Mouse (Mus musculus): ENCODE results near the gene Phyhd1. TPM values are rescaled to one million over a fixed set of nuclear protein-coding genes. Genes with fewer than 3 reads are reported as not detected.
A peak's percentile ranks its signal among the peaks of the same experiment; 100 is the strongest.

Gene Phyhd1
- polyA plus RNA-seq, 1 experiment, result 101 TPM

GRCm38 (mm10) chr2:30253809-30254208 is 12.2 kb upstream of the Phyhd1 start:
- no peak for TF ChIP-seq CTCF (IDR thresholded peaks at IDR 0.05; ENCODE audit: borderline replicate concordance, insufficient read depth, low read length)
- no peak for TF ChIP-seq POLR2A (IDR thresholded peaks at IDR 0.05; ENCODE audit: low read depth, low read length)
- Histone ChIP-seq H3K4me1 (ENCODE audit: control insufficient read depth, insufficient read depth, low read length) (peaks cover 13% of the 10 kb centered on the region), H3K27ac (ENCODE audit: insufficient read depth, low read length) (no peak overlapping the region)

GRCm38 (mm10) chr2:30255631-30256395 is 10.2 kb upstream of the Phyhd1 start:
- no peak overlapping the region for H3K4me3 ChIP-seq (ENCODE audit: insufficient read depth, low read length)
- H3K27ac ChIP-seq (ENCODE audit: insufficient read depth, low read length), result no peak overlapping the region
- TF ChIP-seq CTCF (IDR thresholded peaks at IDR 0.05; ENCODE audit: borderline replicate concordance, insufficient read depth, low read length), result no peak
- no peak for TF ChIP-seq POLR2A (IDR thresholded peaks at IDR 0.05; ENCODE audit: low read depth, low read length)
- peaks cover 21% of the 10 kb centered on the region for H3K4me1 ChIP-seq (ENCODE audit: control insufficient read depth, insufficient read depth, low read length)

More at GRCm38 (mm10) chr2:30253809-30254208, 12.2 kb upstream of the Phyhd1 start:
- no peak overlapping the region for H3K4me3 ChIP-seq (ENCODE audit: insufficient read depth, low read length)

- no peak overlapping the region for H3K4me3 ChIP-seq (ENCODE audit: insufficient read depth, low read length)
- peaks cover 16% of the 10 kb centered on the region for H3K4me1 ChIP-seq (ENCODE audit: control insufficient read depth, insufficient read depth, low read length)
- H3K27ac ChIP-seq (ENCODE audit: insufficient read depth, low read length), result no peak overlapping the region
- TF ChIP-seq CTCF (IDR thresholded peaks at IDR 0.05; ENCODE audit: borderline replicate concordance, insufficient read depth, low read length), result no peak
- TF ChIP-seq POLR2A (IDR thresholded peaks at IDR 0.05; ENCODE audit: low read depth, low read length), result no peak
Measured at GRCm38 (mm10) chr2:30256616-30257350, 9.2 kb upstream of the Phyhd1 start.

- TF ChIP-seq POLR2A (IDR thresholded peaks at IDR 0.05; ENCODE audit: low read depth, low read length) (no peak), CTCF (IDR thresholded peaks at IDR 0.05; ENCODE audit: borderline replicate concordance, insufficient read depth, low read length) (no peak)
- no peak overlapping the region for H3K4me3 ChIP-seq (ENCODE audit: insufficient read depth, low read length)
- H3K27ac ChIP-seq (ENCODE audit: insufficient read depth, low read length), result peak overlapping the region; percentile 93
Measured at GRCm38 (mm10) chr2:30257699-30258460, 8.1 kb upstream of the Phyhd1 start.

GRCm38 (mm10) chr2:30258600-30258999 is 7.4 kb upstream of the Phyhd1 start:
- TF ChIP-seq CTCF (IDR thresholded peaks at IDR 0.05; ENCODE audit: borderline replicate concordance, insufficient read depth, low read length) (no peak), POLR2A (IDR thresholded peaks at IDR 0.05; ENCODE audit: low read depth, low read length) (0 out of 2 replicates have a peak, but pooled peaks have one; percentile 32)
- H3K4me3 ChIP-seq (ENCODE audit: insufficient read depth, low read length), result no peak overlapping the region
- peak overlapping the region; percentile 93 for H3K27ac ChIP-seq (ENCODE audit: insufficient read depth, low read length)
- H3K4me1 ChIP-seq (ENCODE audit: control insufficient read depth, insufficient read depth, low read length), result peaks cover 13% of the 10 kb centered on the region

More at GRCm38 (mm10) chr2:30257699-30258460, 8.1 kb upstream of the Phyhd1 start:
- H3K4me1 ChIP-seq (ENCODE audit: control insufficient read depth, insufficient read depth, low read length), result peaks cover 11% of the 10 kb centered on the region

- TF ChIP-seq CTCF (IDR thresholded peaks at IDR 0.05; ENCODE audit: borderline replicate concordance, insufficient read depth, low read length), result no peak
- peak; percentile 10; the same call in 1 of the 2 replicates for TF ChIP-seq POLR2A (IDR thresholded peaks at IDR 0.05; ENCODE audit: low read depth, low read length)
- H3K4me3 ChIP-seq (ENCODE audit: insufficient read depth, low read length), result no peak overlapping the region
- H3K27ac ChIP-seq (ENCODE audit: insufficient read depth, low read length), result peak overlapping the region; percentile 93
- peaks cover 13% of the 10 kb centered on the region for H3K4me1 ChIP-seq (ENCODE audit: control insufficient read depth, insufficient read depth, low read length)
Measured at GRCm38 (mm10) chr2:30259131-30260064, 6.6 kb upstream of the Phyhd1 start.

- H3K4me3 ChIP-seq (ENCODE audit: insufficient read depth, low read length), result no peak overlapping the region
- peaks cover 18% of the 10 kb centered on the region for H3K4me1 ChIP-seq (ENCODE audit: control insufficient read depth, insufficient read depth, low read length)
- no peak for TF ChIP-seq POLR2A (IDR thresholded peaks at IDR 0.05; ENCODE audit: low read depth, low read length)
- TF ChIP-seq CTCF (IDR thresholded peaks at IDR 0.05; ENCODE audit: borderline replicate concordance, insufficient read depth, low read length), result no peak
- no peak overlapping the region for H3K27ac ChIP-seq (ENCODE audit: insufficient read depth, low read length)
Measured at GRCm38 (mm10) chr2:30261064-30261736, 4.8 kb upstream of the Phyhd1 start.

Measured in embryonic fibroblast, embryonic 13.5 days (primary cell).